Mouse (Mus musculus) heart, adult 2 months (tissue): Measurements from ENCODE around the gene Entpd2. TPM values are rescaled to one million over a fixed set of nuclear protein-coding genes. Genes with fewer than 3 reads are reported as not detected.
A peak's percentile ranks its signal among the peaks of the same experiment; 100 is the strongest.

ENCODE experiments used
- DNase-seq, 2 experiments: peaks; one replicate each; pipeline ENCODE4 v3.0.0; 2021
- H3K27ac ChIP-seq: fragments of 200-600 bp; 2 replicates; pipeline ENCODE4 v1.8.1; 2022
- H3K27me3 ChIP-seq: fragments of 200-500 bp; 2 replicates; pipeline ENCODE4 v1.6.1; 2012; ENCODE audit warnings: mild to moderate bottlenecking, low read length, inconsistent platforms, mixed read lengths; ENCODE audit not compliant: control insufficient read depth, insufficient read depth
- H3K36me3 ChIP-seq: fragments of 200-500 bp; 2 replicates; pipeline ENCODE4 v1.6.1; 2012; ENCODE audit warnings: low read length, inconsistent platforms; ENCODE audit not compliant: control insufficient read depth, insufficient read depth
- H3K4me1 ChIP-seq: fragments of 200-500 bp; 2 replicates; pipeline ENCODE4 v1.6.1; 2011; ENCODE audit warnings: low read length; ENCODE audit not compliant: control insufficient read depth, insufficient read depth
- H3K4me3 ChIP-seq: fragments of 200-600 bp; 2 replicates; pipeline ENCODE4 v1.8.1; 2022
- H3K79me2 ChIP-seq: fragments of 200-500 bp; replicated peaks from 2 replicates; pipeline ENCODE4 v1.6.1; 2012; ENCODE audit warnings: mild to moderate bottlenecking, inconsistent platforms, low read length, moderate library complexity, mixed read lengths; ENCODE audit not compliant: control insufficient read depth, insufficient read depth
- H3K9ac ChIP-seq: fragments of 200-500 bp; 2 replicates; pipeline ENCODE4 v1.6.1; 2012; ENCODE audit warnings: low read depth, mild to moderate bottlenecking, control low read depth, inconsistent platforms, low read length, mixed read lengths
- CTCF ChIP-seq: fragments of 200-600 bp; IDR thresholded peaks from 2 replicates; pipeline ENCODE4 v1.8.1; 2022; ENCODE audit warnings: antibody characterized with exemption, mild to moderate bottlenecking, moderate library complexity
- EP300 ChIP-seq: fragments of 200-500 bp; IDR thresholded peaks from 2 replicates; pipeline ENCODE4 v1.6.1; 2011; ENCODE audit warnings: low read depth, low read length, control low read depth; ENCODE audit not compliant: insufficient read depth
- POLR2A ChIP-seq: fragments of 200-500 bp; IDR thresholded peaks from 2 replicates; pipeline ENCODE4 v1.6.1; 2011; ENCODE audit warnings: mild to moderate bottlenecking, low read depth, low read length, control low read depth; ENCODE audit not compliant: insufficient read depth
- WGBS: fragments of 180-500 bp; shearing (Covaris S2); methylation state at CpG from one replicate; pipeline ENCODE4 v1.1.7; 2018; 5-methylcytosine and 5-hydroxymethylcytosine counted together
- intact Hi-C: fragments of 180-260 bp; cut with DNase I; formaldehyde crosslinking; loops from one replicate; pipeline ENCODE4 v1.15.1; 2025
- polyA plus RNA-seq: library from polyadenylated mRNA; depleted of rRNA; stranded (reverse); fragments of >200 nt; gene quantifications from 2 replicates; pipeline ENCODE4 v1.2.3, GENCODE M21; 2012
- total RNA-seq, 2 experiments: library from RNA; stranded (reverse); gene quantifications; 2 replicates each; pipeline ENCODE4 v1.2.3; 2021

Entpd2 gene
- total and polyA plus RNA-seq, 3 experiments: 11.1 to 37.1 (median 13.5) TPM

DNA sequence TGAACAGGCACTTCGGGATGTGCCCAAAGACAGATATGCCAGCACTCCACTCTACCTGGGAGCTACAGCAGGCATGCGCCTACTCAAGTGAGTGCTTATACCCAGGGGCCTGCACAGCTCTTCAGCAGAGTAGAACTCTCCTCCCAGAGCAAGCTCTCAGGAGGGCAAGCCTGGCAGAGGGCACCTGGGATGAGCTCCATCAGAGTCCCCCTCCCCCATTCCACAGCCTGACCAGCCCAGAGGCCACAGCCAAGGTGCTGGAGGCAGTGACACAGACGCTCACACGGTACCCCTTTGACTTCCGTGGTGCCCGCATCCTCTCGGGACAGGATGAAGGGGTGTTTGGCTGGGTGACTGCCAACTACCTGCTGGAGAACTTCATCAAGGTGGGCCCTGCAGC lies 2.4 kb downstream of the Entpd2 start:
- H3K27ac ChIP-seq: no peak overlapping the region
- H3K36me3 ChIP-seq: no peaks in the 10 kb centered on the region
- 92% methylated on average over 7 of the region's 7 CpGs for WGBS
- TF ChIP-seq EP300 (no peak), CTCF (no peak), POLR2A (no peak)
- H3K4me3 ChIP-seq: no peak overlapping the region
- no peaks in the 10 kb centered on the region for H3K27me3 ChIP-seq
- no peak for DNase-seq
- peaks cover 9% of the 10 kb centered on the region for H3K4me1 ChIP-seq
- no peaks in the 10 kb centered on the region for H3K79me2 ChIP-seq
- no peak overlapping the region for H3K9ac ChIP-seq
- intact Hi-C loops: no loop called here

GRCm38 (mm10) chr2:25399051-25399450 lies 3.4 kb downstream of the Entpd2 start, which contains the start of gene Npdc1:
TSS of gene Npdc1 (plus strand) at chr2:25399351.
- Histone ChIP-seq H3K27ac (peak within 1 kb of the TSS; percentile 30; the same call in 1 of the 2 replicates), H3K36me3 (no peaks in the 10 kb centered on the region), H3K9ac (no peak within 1 kb of the TSS), H3K4me1 (peaks cover 9% of the 10 kb centered on the region), H3K27me3 (no peaks in the 10 kb centered on the region), H3K4me3 (no peak within 1 kb of the TSS), H3K79me2 (no peaks in the 10 kb centered on the region)
- TF ChIP-seq CTCF: no peak
- intact Hi-C loops: no loop called here
- DNase-seq: no peak
- 60% methylated on average over 8 of the region's 8 CpGs for WGBS

DNA sequence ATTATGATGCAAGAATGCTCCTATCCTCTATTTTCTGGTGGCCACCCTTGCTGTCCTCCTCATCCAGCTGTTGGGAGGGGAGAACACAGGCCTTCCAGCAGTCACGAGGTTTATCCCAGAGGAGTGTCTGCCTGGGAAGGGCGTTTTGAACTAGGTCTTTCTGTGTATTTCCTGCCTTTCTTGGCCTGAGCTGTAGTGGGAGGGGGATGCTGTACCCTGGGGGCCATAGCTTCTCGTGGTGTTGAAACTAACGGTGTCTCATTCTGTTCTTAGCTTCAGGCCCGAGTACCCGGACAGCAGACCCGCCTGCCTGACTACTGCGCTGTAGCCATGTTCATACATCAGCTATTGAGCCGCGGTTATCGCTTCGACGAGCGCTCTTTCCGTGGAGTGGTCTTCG lies 4.6 kb downstream of the Entpd2 start:
- Histone ChIP-seq H3K9ac (peak overlapping the region; percentile 30), H3K36me3 (no peaks in the 10 kb centered on the region), H3K27ac (peak overlapping the region; percentile 64), H3K27me3 (no peaks in the 10 kb centered on the region), H3K4me1 (peaks cover 8% of the 10 kb centered on the region), H3K79me2 (no peaks in the 10 kb centered on the region), H3K4me3 (peak overlapping the region; percentile 29)
- TF ChIP-seq CTCF: no peak
- TF ChIP-seq POLR2A: peak; percentile 33; the same call in 1 of the 2 replicates
- 15% methylated on average over 16 of the region's 16 CpGs for WGBS
- intact Hi-C loops: loop anchor here (5.0 kb wide), 1 partner anchor 33 kb away; the partner anchor contains the start of gene Uap1l1
- DNase-seq: peak; percentile 67 to 77

- no peaks in the 10 kb centered on the region for H3K27me3 ChIP-seq
Observed at GRCm38 (mm10) chr2:25400764-25401163, 5.1 kb downstream of the Entpd2 start.

DNA sequence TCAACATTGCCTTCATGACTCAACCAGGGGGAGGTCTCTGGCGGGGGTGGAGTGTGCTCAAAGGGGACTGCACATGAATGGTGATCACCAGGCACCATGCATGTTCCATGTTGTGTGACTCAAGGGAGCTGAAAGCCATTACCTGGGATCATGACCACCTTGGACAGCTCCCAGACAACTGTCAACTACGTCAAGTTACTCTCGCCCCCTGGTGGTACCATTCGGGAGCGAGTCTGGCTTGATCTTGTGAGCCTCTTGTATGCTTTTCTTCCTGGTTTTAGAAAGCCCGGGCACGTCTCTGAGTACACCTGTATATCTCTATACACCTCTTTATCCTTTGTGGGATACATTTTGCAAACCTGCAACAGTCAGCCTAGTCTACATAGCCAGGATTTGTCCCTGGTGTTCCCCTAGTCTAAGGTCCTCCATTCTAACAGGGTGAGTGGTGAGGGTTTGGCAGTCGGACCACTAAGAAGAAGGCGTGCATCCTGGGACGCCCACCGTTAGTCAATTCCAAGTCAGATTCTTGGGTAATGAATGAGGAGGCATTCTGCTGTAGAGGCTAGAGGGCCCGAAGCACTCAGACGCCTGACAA lies 6.8 kb downstream of the Entpd2 start:
- WGBS: 2% methylated on average over 13 of the region's 13 CpGs
- H3K79me2 ChIP-seq: no peaks in the 10 kb centered on the region
- intact Hi-C loops: loop anchor here (5.0 kb wide), 1 partner anchor 35 kb away; the partner anchor contains the start of gene Uap1l1
- no peaks in the 10 kb centered on the region for H3K36me3 ChIP-seq
- H3K27ac ChIP-seq: no peak overlapping the region; the same call in none of the 2 replicates
- no peak for TF ChIP-seq EP300
- TF ChIP-seq CTCF: peak; percentile 72
- peak overlapping the region; percentile 18; the same call in 1 of the 2 replicates for H3K9ac ChIP-seq
- H3K27me3 ChIP-seq: no peaks in the 10 kb centered on the region
- peak overlapping the region; percentile 58 for H3K4me3 ChIP-seq
- DNase-seq: peak; percentile 51 to 66
- 0 out of 2 replicates have a peak, but pooled peaks cover 1% of the 10 kb centered on the region for H3K4me1 ChIP-seq

More at GRCm38 (mm10) chr2:25400764-25401163, 5.1 kb downstream of the Entpd2 start:
- Histone ChIP-seq H3K36me3 (no peaks in the 10 kb centered on the region), H3K4me3 (peak overlapping the region; percentile 29), H3K27ac (peak overlapping the region; percentile 64), H3K79me2 (no peaks in the 10 kb centered on the region), H3K4me1 (peaks cover 7% of the 10 kb centered on the region), H3K9ac (peak overlapping the region; percentile 30)
- intact Hi-C loops: loop anchor here (5.0 kb wide), 1 partner anchor 33 kb away; the partner anchor contains the start of gene Uap1l1
- WGBS: 4% methylated on average over 17 of the region's 17 CpGs
- TF ChIP-seq POLR2A (no peak), CTCF (peak; percentile 90)
- peak; percentile 78 to 80 for DNase-seq

GRCm38 (mm10) chr2:25402972-25403601 lies 7.4 kb downstream of the Entpd2 start:
- no peak for TF ChIP-seq CTCF
- peak; percentile 55; the same call in 1 of the 2 replicates for TF ChIP-seq POLR2A
- Histone ChIP-seq H3K4me3 (peak overlapping the region; percentile 58), H3K9ac (peak overlapping the region; percentile 77), H3K36me3 (no peaks in the 10 kb centered on the region), H3K4me1 (0 out of 2 replicates have a peak, but pooled peaks cover 1% of the 10 kb centered on the region), H3K27ac (peak overlapping the region; percentile 74), H3K79me2 (no peaks in the 10 kb centered on the region), H3K27me3 (no peaks in the 10 kb centered on the region)
- WGBS: 2% methylated on average over 54 of the region's 54 CpGs
- peak; percentile 82 to 83 for DNase-seq
- intact Hi-C loops: loop anchor here (5.0 kb wide), 1 partner anchor 36 kb away; the partner anchor contains the start of gene Uap1l1
